10 mouse cellular contexts compared by ENCODE assay signal in genomic region chr2:68430493-68430892, GRCm38 (mm10). TPM values are rescaled to one million over a fixed set of nuclear protein-coding genes. Genes with fewer than 3 reads are reported as not detected.
DNase-seq lines count a peak whose midpoint lies in the region; ATAC-seq and TF ChIP-seq lines count a peak whose summit lies in the region.
"Had no signal": no experiment of that assay in that cellular context is flagged by ENCODE, and none has a peak within 500 bp of the region (broad histone marks: within the 10 kb centered on the region; RNA-seq: fewer than 3 reads in every experiment).

No protein-coding gene starts in this region.

- no peak overlapping the region for H3K27ac ChIP-seq in forebrain, postnatal 0 days (ENCODE audit: low read depth, low read length)
- H3K27ac ChIP-seq in forebrain, embryonic 11.5 days (ENCODE audit: low read depth, low read length), result no peak overlapping the region
- H3K27ac ChIP-seq in kidney, embryonic 15.5 days, result no peak overlapping the region
- H3K27ac ChIP-seq: limb, embryonic 13.5 days had no signal

- no peak overlapping the region for H3K4me3 ChIP-seq in forebrain, postnatal 0 days (ENCODE audit: low read depth, low read length)
- no peak overlapping the region for H3K4me3 ChIP-seq in forebrain, embryonic 11.5 days (ENCODE audit: low read depth, low read length)
- no peak overlapping the region for H3K4me3 ChIP-seq in kidney, embryonic 15.5 days (replicated peaks)
- H3K4me3 ChIP-seq: limb, embryonic 13.5 days had no signal

- H3K9ac ChIP-seq in forebrain, postnatal 0 days, result no peak overlapping the region
- no peak overlapping the region for H3K9ac ChIP-seq in forebrain, embryonic 11.5 days (ENCODE audit: low read length)
- H3K9ac ChIP-seq in kidney, embryonic 15.5 days, result no peak overlapping the region
- H3K9ac ChIP-seq: limb, embryonic 13.5 days had no signal

- peak; percentile 36 for TF ChIP-seq CTCF in forebrain, postnatal 0 days (IDR thresholded peaks at IDR 0.05; ENCODE audit: low read depth)

- no peaks in the 10 kb centered on the region for H3K27me3 ChIP-seq in forebrain, postnatal 0 days (ENCODE audit: insufficient read depth, low read length)
- no peaks in the 10 kb centered on the region for H3K27me3 ChIP-seq in forebrain, embryonic 11.5 days (ENCODE audit: control insufficient read depth, insufficient read depth, low read length)
- no peaks in the 10 kb centered on the region for H3K27me3 ChIP-seq in kidney, embryonic 15.5 days
- H3K27me3 ChIP-seq: limb, embryonic 13.5 days had no signal

- DNase-seq in forebrain, postnatal 0 days, result no peak
- DNase-seq in forebrain, embryonic 11.5 days (ENCODE audit: low spot score), result no peak
- DNase-seq in spleen, adult 18-20 months, result peak; percentile 14 to 25
- DNase-seq in spleen, postnatal 4 days (ENCODE audit: low spot score in 2 of 2), result no peak
- DNase-seq in lung, postnatal 14 days, result peak; percentile 30
- DNase-seq in thymus, postnatal 36 days, result peak; percentile 75 to 85
- no peak for DNase-seq in kidney, postnatal 14 days

- no peaks in the 10 kb centered on the region; the same call in 1 of the 2 replicates for H3K36me3 ChIP-seq in forebrain, postnatal 0 days (ENCODE audit: insufficient read depth)
- H3K36me3 ChIP-seq in forebrain, embryonic 11.5 days (ENCODE audit: control insufficient read depth, insufficient read depth, low read length), result no peaks in the 10 kb centered on the region
- no peaks in the 10 kb centered on the region for H3K36me3 ChIP-seq in kidney, embryonic 15.5 days
- H3K36me3 ChIP-seq: limb, embryonic 13.5 days had no signal

- no peaks in the 10 kb centered on the region; the same call in 1 of the 2 replicates for H3K4me1 ChIP-seq in forebrain, postnatal 0 days (ENCODE audit: insufficient read depth)
- H3K4me1 ChIP-seq in forebrain, embryonic 11.5 days (replicated peaks; ENCODE audit: control insufficient read depth, insufficient read depth, low read length), result peaks cover 12% of the 10 kb centered on the region; the same call in 1 of the 2 replicates
- H3K4me1 ChIP-seq in kidney, embryonic 15.5 days, result peaks cover 39% of the 10 kb centered on the region

- WGBS in forebrain, postnatal 0 days, result 86% methylated on average over 5 of the region's 5 CpGs
- 91% methylated on average over 5 of the region's 5 CpGs for WGBS in forebrain, embryonic 11.5 days
- 84% methylated on average over 5 of the region's 5 CpGs for WGBS in kidney, embryonic 15.5 days

- H3K9me3 ChIP-seq in forebrain, postnatal 0 days (ENCODE audit: low read length), result no peaks in the 10 kb centered on the region
- H3K9me3 ChIP-seq in forebrain, embryonic 11.5 days (ENCODE audit: control insufficient read depth, low read length), result no peaks in the 10 kb centered on the region
- no peaks in the 10 kb centered on the region for H3K9me3 ChIP-seq in kidney, embryonic 15.5 days (replicated peaks)
- H3K9me3 ChIP-seq: limb, embryonic 13.5 days had no signal

- ATAC-seq in forebrain, postnatal 0 days, result no peak
- ATAC-seq in forebrain, embryonic 11.5 days (replicated peaks; ENCODE audit: low FRiP score), result no peak
- ATAC-seq in kidney, embryonic 15.5 days (replicated peaks; ENCODE audit: low FRiP score), result no peak
- ATAC-seq: forebrain, embryonic 14.5 days had no signal

- no peak overlapping the region for H3K4me2 ChIP-seq in forebrain, postnatal 0 days (ENCODE audit: low read depth)
- H3K4me2 ChIP-seq in forebrain, embryonic 11.5 days (ENCODE audit: low read depth, low read length, severe bottlenecking), result no peak overlapping the region
- H3K4me2 ChIP-seq in kidney, embryonic 15.5 days, result no peak overlapping the region
- H3K4me2 ChIP-seq: limb, embryonic 13.5 days had no signal

RNA-seq across cellular contexts. Expression of gene Stk39, which starts 41.6 kb away (rescaled TPM):
- total RNA-seq in forebrain, postnatal 0 days (2014; rRNA removed), result 25.5 and 27.9 TPM in 2 replicates
- polyA plus RNA-seq in forebrain, postnatal 0 days (2015; fragmentation: Nextera tagmentation; extraction: Ambion mirVana), result 15.9 and 23.0 TPM in 2 replicates
- 45.1 and 52.4 TPM in 2 replicates for polyA plus RNA-seq in forebrain, embryonic 11.5 days (2014; fragmentation: Nextera tagmentation; extraction: Ambion mirVana)
- 19.9 and 20.0 TPM in 2 replicates for polyA plus RNA-seq in kidney, embryonic 15.5 days (2015; fragmentation: Nextera tagmentation; extraction: Ambion mirVana)

Comparison
In these comparisons a context has a peak if more than half of its experiments do, and no peak if none do; other contexts are left out.
1. DNase-seq: peak in spleen, adult 18-20 months (2 of 2), lung, postnatal 14 days (single experiment) and thymus, postnatal 36 days (2 of 2); none in forebrain, postnatal 0 days (single experiment), forebrain, embryonic 11.5 days (single experiment), spleen, postnatal 4 days (0 of 2) and kidney, postnatal 14 days (single experiment).